Mouse (Mus musculus) urinary bladder, postnatal 25 days (tissue): ENCODE results near the gene AU021092.
A peak's percentile ranks its signal among the peaks of the same experiment; 100 is the strongest.
"Not testable (repeated sequence)": the region's sequence is repeated elsewhere in the genome, so short reads cannot be mapped to it uniquely, and the experiment has no call there.

Experiments used
- DNase-seq: peaks from one replicate; pipeline ENCODE4 v3.0.0; 2022; ENCODE audit warnings: low spot score

Gene AU021092

GRCm38 (mm10) chr16:5222140-5222539 is at the start of gene AU021092:
TSS of gene AU021092 (minus strand) at chr16:5222299.
- no peak for DNase-seq

- no peak for DNase-seq
Observed at GRCm38 (mm10) chr16:5271411-5272035, 49.4 kb upstream of the AU021092 start.

- no peak for DNase-seq
Observed at GRCm38 (mm10) chr16:5263926-5264325, 41.8 kb upstream of the AU021092 start.

GRCm38 (mm10) chr16:5263156-5263555 is 41.1 kb upstream of the AU021092 start:
- DNase-seq = no peak

- peak; percentile 96 for DNase-seq
Observed at GRCm38 (mm10) chr16:5255779-5256496, 33.8 kb upstream of the AU021092 start, which contains the start of gene Eef2kmt. TSS of gene Eef2kmt (minus strand) at chr16:5255983.

- no peak for DNase-seq
Observed at GRCm38 (mm10) chr16:5255081-5255740, 33.1 kb upstream of the AU021092 start.

GRCm38 (mm10) chr16:5254346-5255025 is 32.4 kb upstream of the AU021092 start:
- peak; percentile 77 for DNase-seq

GRCm38 (mm10) chr16:5252260-5252659 is 30.2 kb upstream of the AU021092 start:
- no peak for DNase-seq

GRCm38 (mm10) chr16:5250891-5251290 is 28.8 kb upstream of the AU021092 start:
- no peak for DNase-seq

GRCm38 (mm10) chr16:5244411-5244810 is 22.3 kb upstream of the AU021092 start:
- DNase-seq = peak; percentile 55

GRCm38 (mm10) chr16:5242882-5243281 is 20.8 kb upstream of the AU021092 start:
- no peak for DNase-seq

GRCm38 (mm10) chr16:5242355-5242754 is 20.3 kb upstream of the AU021092 start:
- DNase-seq = no peak

GRCm38 (mm10) chr16:5233418-5234313 is 11.6 kb upstream of the AU021092 start, which contains the start of gene Alg1:
TSS of gene Alg1 (plus strand) at chr16:5233621.
- peak; percentile 92 for DNase-seq

- DNase-seq = no peak
Observed at GRCm38 (mm10) chr16:5232982-5233381, 10.9 kb upstream of the AU021092 start.

GRCm38 (mm10) chr16:5228103-5228502 is 6.0 kb upstream of the AU021092 start:
- DNase-seq = not testable (repeated sequence)

GRCm38 (mm10) chr16:5227501-5227900 is 5.4 kb upstream of the AU021092 start:
- DNase-seq = not testable (repeated sequence)

GRCm38 (mm10) chr16:5226534-5226933 is 4.4 kb upstream of the AU021092 start:
- DNase-seq = not testable (repeated sequence)

- no peak for DNase-seq
Observed at GRCm38 (mm10) chr16:5221403-5221802, 696 bp downstream of the AU021092 start.

GRCm38 (mm10) chr16:5217341-5218133 is 4.6 kb downstream of the AU021092 start:
- DNase-seq = no peak

GRCm38 (mm10) chr16:5216686-5217085 is 5.4 kb downstream of the AU021092 start:
- no peak for DNase-seq
